Mouse (Mus musculus): ENCODE data around the gene Ambp.

Ambp gene

DNA sequence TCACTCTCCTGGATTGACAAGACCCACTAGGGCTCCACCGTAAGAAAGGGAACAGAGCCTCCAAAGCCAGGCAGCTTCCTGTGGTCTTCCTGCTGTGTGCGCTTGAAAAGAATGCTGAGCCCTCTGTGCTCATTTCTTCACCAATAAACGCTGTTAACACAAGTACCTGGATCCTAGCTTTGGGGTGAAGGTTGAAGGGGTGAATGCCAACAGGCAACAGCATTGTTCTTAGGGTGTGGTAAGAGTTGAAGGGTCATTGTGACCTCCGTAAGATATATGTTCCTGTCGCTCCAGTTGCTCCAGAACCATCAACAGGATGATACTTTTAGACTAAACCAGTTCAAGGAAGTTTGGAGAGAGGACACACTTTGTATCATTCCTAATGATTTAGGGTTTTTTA lies at the start of gene Ambp:
Gene Ambp, minus strand, starts transcription at position 101 of the 400 bp plus-strand sequence.
- in situ Hi-C loops (cut with MseI, MboI): loop anchor here (5.0 kb wide), 2 partner anchors 153 to 158 kb away; no protein-coding TSS in a partner anchor

DNA sequence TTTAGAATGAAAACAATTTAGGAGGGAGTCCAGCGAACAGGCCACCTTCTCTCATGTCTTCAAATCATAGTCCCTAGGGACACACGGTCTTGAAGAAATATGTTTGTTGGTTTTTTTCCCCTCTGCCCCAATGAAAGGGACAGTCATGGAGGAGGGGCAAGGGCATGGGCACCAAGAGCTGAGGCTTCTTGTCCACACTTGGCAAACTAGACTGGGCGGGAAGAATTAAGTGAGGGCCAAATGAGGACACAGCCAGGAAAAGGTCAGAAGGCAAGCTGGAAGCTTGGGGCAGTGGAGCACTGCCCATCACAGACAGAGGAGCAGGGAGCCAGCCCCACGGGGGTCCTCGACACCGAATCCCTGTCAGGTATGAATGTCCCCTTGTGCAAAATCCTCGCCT lies 49.3 kb upstream of the Ambp start:
- in situ Hi-C loops (cut with MseI, MboI): no loop called here

DNA sequence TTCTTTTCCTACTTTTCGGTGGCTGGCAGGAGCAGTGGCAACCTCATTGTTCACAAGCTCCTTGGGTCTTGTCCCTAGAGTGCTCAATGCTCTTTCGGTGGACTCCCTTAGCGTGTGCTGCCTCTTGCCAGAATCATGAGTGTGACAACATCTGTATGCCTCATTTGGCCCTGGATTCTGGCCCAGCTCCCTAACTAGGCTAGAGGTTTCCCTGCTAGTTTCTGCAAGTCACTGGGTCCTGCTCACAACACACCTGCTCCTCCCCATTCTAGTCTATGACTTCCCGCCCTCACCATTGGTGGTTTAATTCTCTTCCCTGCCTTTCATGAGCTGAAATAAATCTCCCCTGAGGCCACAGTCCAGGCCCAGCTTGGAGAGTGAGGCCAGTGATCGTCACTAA lies 44.8 kb upstream of the Ambp start:
- in situ Hi-C loops (cut with MseI, MboI): no loop called here

DNA sequence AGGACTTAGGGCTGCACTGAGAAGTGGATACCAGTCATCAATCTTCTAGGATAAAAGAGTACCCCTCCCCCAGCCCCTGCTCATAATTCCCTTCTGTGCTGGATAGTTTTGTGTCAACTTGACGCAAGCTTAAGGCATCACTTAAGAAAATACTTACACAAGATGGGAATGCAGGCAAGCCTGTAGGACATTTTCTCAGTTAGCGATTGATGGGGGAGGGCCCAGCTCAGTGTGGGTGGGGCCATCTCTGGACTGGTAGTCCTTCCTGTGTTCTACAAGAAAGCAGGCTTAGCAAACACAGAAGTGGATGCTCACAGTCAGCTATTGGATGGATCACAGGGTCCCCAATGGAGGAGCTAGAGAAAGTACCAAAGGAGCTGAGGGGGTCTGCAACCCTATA lies 39.8 kb upstream of the Ambp start:
- in situ Hi-C loops (cut with MseI, MboI): no loop called here

DNA sequence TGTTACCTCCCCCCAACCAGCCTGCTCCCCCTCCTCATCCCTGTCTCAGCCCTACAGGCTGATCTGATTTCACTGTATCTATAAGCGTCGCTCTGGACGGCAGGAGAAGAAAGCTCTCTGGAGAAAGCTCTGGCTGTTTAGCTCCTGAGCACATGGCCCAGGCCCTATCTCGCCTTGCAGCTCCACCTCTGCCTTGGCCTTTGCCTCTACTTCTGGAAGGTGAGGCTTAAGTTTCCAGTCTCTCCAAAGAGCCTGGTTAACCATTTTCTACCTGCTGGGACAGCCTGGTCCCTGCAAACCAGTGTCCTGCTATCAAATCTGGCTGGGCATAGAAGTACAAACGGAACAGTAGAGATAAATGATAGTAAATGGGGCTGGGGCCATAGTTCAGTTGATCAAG lies 37.0 kb upstream of the Ambp start:
- in situ Hi-C loops (cut with MseI, MboI): no loop called here

DNA sequence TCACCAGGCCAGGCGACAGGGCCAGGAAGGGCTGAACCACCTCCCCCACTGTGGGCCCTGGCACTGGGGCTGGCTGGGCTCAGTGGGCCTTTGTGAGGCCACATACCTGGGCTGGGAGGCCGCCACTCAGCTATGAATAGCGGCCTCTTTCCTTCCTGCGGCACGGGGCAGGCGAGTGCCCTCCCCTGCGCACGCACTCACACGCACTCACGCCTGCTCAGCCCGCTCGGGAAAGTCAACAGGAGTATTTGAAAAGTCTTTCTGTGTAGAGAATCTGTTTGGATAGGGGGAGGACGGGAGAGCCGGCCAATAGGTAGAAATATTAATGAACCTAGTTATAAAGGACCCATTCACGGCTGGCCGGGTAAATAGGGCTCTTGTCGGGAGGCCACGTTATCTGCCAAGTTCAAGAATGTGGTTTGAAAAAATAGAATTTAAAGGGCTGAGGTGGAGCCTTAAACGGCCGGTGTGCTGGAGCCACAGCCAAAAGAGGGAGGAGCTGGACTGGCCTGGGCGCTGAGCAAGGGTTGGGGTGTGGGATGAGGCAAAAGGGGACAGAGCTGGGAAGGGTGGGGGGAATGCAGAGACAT lies 31.8 kb upstream of the Ambp start:
- in situ Hi-C loops (cut with MseI, MboI): no loop called here

DNA sequence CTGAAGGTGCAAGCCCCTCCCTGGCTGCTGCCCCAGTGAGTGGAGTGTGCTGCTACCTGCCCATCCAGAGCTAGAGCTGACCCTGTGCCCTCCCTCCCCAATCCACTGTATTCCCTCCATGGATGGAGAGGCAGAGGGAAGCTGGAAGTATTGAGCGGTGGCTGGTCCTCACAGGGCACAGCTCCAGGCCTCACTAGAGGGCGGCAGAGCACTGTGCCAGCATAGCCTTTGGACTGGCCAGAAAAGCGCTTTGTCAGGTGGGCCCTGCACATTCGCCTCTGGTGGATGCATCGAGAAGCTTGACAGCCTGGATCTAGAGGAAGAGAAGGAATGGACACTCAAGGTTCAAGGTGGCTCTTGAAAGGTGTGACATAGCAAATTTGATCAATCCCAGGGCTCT lies 27.0 kb upstream of the Ambp start:
- in situ Hi-C loops (cut with MseI, MboI): no loop called here

DNA sequence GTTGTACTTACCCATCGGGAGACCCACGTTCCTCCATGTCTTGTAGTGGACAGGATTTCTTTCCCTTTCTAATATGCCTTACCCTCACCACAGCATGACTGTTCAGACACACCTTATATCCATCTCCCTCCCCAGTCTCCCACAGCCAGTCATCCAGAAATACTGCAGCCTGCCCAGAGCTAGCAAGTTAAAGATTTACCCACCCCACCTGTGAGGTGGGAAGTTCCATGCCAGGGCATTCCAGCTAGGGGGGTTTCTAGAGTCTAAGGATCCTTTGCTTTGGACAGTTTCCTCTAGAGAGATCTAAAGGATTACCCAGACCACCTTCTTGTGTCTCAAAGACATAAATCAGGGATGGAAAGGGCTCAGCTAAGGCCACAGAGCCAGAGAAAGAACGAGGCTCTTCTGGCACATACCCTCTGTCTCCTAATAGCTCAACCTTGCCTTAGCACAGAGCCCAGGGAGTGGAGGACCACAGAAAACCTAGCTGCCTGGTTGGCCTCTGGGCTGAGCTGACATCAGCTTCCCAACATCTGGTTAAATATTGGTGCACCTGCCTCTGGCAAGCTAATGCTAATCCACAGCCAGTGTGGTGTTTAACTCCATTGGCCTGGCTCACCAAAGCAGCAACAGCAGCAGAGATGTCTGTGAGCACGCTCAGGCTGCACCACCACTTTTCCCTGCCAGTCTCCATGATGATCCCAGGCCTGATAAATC lies 17.5 kb upstream of the Ambp start, which contains the start of gene Kif12:
Gene Kif12, minus strand, starts transcription at position 163 of the 717 bp plus-strand sequence.
- in situ Hi-C loops (cut with MseI, MboI): no loop called here

DNA sequence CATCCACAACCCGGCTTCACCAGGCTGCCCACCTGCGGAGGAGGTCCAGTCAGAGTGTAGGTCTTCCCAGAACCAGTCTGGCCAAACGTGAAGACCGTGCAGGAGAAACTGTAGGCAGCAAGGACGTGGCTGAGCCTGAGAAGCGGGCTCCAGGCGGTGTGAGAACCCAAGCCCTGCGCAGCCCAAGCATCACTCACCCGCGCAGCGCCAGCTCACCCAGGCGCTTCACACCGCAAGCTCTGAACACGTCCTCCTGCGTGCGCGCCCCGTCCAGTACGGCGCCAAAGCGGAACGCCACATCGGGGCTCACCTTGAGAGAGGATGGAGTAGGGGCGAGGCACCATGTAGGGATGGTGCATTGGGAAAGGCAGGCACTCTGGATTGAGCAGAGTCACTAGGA lies 16.5 kb upstream of the Ambp start:
- in situ Hi-C loops (cut with MseI, MboI): no loop called here

DNA sequence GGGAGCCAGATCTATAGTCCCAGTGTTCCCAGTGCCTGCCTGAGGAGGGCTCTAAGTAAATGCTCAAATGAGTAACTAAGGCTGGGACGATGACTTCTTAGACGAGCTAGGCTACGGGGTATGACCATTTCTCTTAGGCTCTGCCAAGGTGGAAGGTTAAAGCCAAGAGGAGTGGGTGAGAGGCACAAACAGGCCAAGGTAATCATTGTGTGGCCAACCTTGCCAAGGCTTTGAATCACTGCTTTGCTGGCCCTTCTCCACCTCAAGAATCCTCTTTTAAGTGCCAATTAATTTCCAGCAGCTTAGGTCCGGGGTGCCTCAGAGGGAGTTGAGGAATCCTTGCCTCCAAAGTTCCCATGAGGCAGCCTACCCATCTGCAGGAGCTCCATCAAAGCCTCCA lies 15.5 kb upstream of the Ambp start:
- in situ Hi-C loops (cut with MseI, MboI): no loop called here

DNA sequence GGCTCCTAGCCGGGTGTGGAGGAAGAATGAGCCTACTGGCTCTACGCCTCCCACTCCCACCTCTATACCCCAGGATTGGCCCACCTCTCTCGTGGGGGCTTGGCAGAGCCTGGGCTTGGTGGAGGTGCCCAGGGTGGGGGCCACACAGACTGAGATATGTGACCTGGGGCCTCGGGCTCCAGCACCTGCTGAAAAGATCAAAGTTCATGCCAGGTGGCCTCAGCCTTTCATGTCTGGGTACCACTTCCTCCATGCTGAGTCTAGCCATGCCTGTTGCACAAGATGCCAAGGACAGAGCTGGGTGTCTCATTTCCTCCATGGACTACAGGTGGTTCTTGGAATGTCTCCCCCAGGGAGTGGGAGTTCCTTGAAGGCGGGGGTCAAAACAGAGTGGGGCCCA lies 11.7 kb upstream of the Ambp start:
- in situ Hi-C loops (cut with MseI, MboI): no loop called here

DNA sequence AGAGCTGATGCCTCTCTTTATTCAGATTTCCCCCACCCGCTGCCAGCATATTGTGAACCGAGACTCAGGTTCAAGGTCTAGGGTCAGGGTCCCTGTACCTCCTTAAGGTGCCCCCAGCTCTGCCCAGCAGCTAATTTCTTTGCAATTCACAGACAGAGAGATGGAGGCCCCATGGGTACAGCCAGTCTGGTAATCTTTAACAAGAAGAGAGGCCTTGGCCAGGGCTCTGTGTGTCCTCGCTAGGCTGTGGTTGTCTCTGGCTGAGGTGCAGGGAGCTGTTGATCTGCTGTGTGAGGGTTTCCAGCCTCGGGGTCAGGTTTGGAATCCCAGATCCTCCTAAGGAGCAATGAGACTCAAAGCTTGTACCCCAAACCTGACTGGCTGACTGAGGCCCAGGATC lies 11.0 kb upstream of the Ambp start:
- in situ Hi-C loops (cut with MseI, MboI): no loop called here

DNA sequence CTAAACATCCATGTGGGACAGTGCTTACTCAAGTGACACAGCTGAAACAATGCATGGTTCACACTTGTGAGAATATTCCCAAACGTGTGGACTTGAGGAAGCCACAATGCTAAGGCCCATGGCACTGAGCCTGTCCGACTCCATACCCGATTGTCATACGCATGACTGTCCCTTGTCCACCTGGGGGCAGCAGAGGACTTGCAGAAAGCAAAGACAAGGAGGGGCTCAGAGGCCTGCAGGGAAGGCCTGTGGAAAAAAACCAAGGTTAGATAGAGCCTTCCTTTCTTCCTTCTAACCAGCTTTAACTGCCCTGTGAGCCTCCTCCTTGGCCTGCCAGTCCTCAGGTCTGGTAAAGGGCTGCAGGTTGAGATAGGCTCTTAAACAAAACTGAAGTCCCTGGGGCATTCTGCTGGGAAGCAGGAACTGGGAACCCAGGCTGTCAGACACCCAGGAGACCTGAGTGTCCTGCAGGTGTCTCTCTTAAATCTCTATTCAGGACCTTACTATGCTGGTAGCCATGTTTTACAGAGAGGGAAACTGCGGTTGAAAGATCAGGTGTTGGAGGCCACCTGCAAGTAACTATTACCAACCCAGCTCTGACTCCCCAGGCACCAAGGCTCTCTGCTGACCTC lies 4.5 kb upstream of the Ambp start:
- in situ Hi-C loops (cut with MseI, MboI): loop anchor here (5.0 kb wide), 2 partner anchors 148 to 153 kb away; no protein-coding TSS in a partner anchor

DNA sequence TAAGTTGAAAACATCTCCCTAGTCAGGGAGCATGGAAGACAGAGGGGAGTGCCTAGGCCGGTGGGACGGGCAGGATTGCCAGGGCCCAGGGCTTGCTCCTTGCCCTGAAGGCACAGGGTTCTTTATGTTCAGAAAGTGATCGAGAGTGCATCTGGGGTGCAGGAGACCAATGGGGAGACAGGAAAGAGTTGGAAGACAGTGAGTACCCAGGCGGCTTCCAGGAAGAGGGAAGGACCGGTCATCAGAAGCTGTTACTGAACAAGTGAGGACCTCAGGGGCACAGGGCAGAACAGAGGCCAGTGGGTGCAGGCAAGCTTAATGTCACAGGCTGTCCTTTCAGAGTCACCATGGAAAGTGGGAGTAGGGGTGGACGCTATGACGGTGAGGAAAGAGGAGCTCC lies 3.6 kb upstream of the Ambp start:
- in situ Hi-C loops (cut with MseI, MboI): loop anchor here (5.0 kb wide), 2 partner anchors 149 to 154 kb away; no protein-coding TSS in a partner anchor

DNA sequence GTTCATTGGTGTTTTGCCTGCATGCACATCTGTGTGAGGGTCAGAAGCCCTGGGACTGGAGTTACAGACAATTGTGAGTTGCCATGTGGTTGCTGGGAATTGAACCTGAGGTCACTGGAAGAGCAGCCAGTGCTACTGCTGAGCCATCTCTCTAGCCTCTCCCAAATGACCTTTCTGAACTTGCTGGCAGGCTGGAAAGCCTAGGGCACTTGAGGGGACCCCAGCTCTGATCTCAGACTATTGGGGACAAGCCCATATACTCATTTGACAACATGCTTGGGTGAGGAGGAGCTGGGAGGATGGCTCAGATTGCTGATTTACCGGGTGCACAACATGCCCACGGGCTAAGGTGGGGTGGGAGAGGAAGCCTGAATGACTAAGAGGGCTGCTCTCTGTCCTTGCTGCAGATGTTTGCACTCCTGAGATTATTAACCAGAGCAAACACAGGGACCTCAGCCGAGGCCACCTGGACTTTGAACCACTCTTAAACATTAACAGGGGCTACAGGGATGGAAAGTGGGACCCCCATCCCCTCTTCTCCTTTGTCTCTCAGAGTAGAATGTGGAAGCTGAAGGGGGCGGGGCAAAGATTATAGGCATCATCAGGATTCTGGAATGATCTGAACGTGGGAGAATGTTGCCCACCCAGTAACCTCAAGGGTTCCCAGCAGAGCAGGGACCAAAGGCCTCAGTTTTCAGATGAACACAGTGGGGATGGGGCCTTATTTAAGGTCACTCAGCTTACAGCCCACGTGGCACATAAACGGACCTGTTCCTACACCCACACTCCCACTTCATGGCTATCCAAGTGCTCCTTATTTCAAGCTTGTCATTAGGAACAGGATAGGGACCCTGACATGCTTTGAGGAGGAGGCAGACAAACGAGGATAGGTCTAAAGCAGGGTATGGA lies 2.4 kb upstream of the Ambp start:
- in situ Hi-C loops (cut with MseI, MboI): loop anchor here (5.0 kb wide), 2 partner anchors 150 to 155 kb away; no protein-coding TSS in a partner anchor

DNA sequence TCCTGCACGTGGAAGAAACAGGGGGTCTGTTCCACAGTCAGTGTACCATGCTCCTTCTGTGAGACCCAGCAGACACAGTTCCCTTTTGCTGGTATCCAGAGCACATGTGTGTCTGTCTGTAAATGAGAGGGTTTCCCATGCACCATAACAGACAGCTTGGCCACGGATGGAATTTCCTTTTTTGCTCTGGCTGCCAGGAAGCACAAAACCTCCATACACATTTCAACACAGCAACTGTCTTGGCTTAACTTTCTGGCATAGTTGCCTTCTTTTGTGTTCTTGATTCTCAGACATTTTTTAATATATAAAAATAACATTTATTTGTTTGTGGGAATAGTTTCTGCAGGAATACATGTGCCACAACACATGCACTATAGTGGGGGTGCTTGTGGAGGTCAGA lies 997 bp upstream of the Ambp start:
- in situ Hi-C loops (cut with MseI, MboI): loop anchor here (5.0 kb wide), 2 partner anchors 152 to 157 kb away; no protein-coding TSS in a partner anchor

DNA sequence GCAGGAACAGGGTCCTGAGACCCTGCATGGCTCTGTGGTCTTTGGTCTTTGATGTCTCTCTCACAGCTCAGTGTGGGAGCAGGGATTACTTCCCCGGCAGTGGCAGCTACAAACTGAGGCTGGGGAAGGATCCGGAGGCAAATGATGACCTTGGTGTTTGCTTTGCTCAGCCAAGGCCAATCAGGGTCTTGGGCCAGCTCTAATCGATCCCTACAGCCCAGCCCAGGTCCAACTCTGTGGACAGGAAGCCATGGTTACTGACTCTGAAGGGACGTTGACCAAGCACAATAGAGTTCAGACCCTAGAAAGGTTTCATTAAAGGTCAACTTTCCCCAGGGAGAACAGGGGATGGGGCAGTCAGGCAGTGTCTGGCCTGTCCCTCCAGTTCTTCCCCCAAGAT lies 571 bp downstream of the Ambp start:
- in situ Hi-C loops (cut with MseI, MboI): no loop called here

DNA sequence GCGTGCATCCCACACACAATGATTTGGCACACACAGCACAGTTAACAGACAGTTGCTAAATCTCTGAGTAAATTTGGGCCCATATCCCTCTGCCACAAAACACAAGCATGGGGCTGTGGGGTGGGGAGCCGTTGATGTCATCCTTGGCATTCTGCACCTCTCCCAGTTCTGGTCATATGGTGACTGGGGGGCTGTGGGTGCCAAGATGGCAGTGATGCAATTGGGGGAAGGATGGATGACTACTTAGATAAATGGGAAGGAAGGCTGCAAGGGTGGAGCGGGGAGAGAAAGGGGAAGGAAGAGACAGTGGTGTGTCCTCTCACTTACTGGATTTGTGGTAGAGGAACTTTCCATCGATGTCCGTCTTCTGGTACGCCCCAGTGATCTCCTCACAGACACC lies 3.5 kb downstream of the Ambp start:
- in situ Hi-C loops (cut with MseI, MboI): no loop called here

DNA sequence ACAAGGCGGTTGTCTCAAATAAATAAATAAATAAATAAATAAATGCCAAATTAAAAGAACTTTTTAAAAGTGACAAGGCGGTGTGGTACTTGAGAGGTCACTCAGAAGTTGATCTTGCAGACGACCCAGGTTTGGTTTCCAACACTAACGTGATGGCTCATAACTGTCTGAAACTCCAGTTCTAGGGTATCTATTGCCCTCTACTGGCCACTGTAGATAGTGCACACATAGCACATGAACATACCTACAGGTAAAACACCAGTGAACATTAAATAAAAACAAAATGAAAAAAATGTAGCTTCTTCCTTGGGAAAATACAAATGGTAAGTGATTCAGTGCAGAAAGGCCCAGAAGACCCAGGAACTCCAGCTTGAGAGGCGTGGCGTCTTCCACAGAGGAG lies 7.3 kb downstream of the Ambp start:
- in situ Hi-C loops (cut with MseI, MboI): no loop called here

DNA sequence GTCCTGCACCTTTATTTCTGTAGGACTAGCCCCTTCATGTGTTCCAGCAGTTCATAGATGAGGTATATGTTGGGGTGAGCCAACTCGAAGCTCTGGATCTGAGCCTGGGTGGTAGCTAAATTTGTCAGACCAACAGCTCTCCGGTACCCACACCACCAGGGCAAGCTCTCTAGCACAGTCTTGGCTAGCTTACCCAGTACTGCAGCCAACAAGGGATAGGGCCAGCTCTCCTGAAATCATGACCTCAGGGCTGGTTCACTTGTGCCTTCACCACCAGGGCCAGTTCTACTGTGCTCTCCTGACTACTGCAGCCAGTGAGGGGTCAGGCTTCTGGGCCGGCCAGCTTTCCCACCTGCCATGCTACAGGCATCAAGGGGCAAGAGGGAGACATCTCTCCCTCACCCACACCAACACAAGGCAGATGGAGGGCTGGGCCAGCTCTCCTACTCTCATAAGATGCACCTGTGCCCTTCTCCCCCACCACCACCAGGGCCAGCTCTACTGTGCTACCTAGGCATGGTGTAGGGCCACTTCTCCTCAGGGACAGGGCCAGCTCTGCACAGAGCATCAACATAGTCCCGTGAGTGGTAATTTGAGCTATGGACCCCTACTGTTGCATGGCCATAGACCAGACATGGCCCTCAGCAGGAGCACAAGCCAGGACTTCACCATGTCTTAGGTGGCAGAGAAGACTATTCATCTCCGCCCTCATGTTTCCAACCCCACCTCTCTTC lies 24.5 kb downstream of the Ambp start:
- in situ Hi-C loops (cut with MseI, MboI): no loop called here

DNA sequence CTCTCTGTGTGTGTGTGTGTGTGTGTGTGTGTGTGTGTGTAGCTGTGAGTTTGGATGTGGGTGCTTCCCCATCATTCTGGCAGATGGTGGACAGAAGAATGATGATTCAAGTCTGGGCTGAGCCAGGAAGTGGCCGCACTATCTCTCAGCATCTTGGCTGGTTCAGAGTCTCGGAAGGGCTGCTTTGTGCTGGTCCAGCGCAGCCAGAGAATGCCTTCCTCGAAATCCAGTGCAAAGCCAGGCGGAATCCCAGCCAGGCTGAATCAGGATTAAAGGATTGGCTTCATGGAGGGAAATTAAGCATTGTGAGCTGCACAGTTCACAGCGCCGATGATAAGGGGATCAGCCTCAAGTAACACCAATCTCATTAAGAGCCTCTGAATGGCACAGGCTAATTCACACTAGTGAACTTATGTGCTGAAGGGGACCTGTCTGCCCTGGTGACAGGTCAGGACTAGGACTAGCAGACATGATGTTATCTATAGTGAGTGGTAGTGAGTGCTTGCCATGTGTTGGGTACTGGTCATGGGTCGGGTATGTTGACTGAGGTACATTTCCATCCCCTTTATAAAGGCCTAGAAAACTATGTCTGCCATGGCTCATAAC lies 29.6 kb downstream of the Ambp start:
- in situ Hi-C loops (cut with MseI, MboI): no loop called here

All from mouse trophoblast stem cell (cell line).